Mouse (Mus musculus): ENCODE results near the gene Zfp618.

Gene Zfp618

GRCm38 (mm10) chr4:62965497-62966302 lies at the start of gene Zfp618:
Gene Zfp618 (plus strand): TSS chr4:62965573.
- DNase-seq (ENCODE audit: low spot score) = no peak

GRCm38 (mm10) chr4:62917056-62917455 lies 48.3 kb upstream of the Zfp618 start:
- DNase-seq (ENCODE audit: low spot score) = no peak

GRCm38 (mm10) chr4:62933798-62934197 lies 31.6 kb upstream of the Zfp618 start:
- DNase-seq (ENCODE audit: low spot score) = no peak

GRCm38 (mm10) chr4:62935589-62936218 lies 29.7 kb upstream of the Zfp618 start:
- no peak for DNase-seq (ENCODE audit: low spot score)

GRCm38 (mm10) chr4:62941961-62942892 lies 23.1 kb upstream of the Zfp618 start:
- no peak for DNase-seq (ENCODE audit: low spot score)

GRCm38 (mm10) chr4:62944326-62944879 lies 21.0 kb upstream of the Zfp618 start:
- no peak for DNase-seq (ENCODE audit: low spot score)

- DNase-seq (ENCODE audit: low spot score) = no peak
Measured at GRCm38 (mm10) chr4:62963806-62964205, 1.6 kb upstream of the Zfp618 start.

- no peak for DNase-seq (ENCODE audit: low spot score)
Measured at GRCm38 (mm10) chr4:62964844-62965496, 403 bp upstream of the Zfp618 start.

- no peak for DNase-seq (ENCODE audit: low spot score)
Measured at GRCm38 (mm10) chr4:62969526-62969925, 4.2 kb downstream of the Zfp618 start.

GRCm38 (mm10) chr4:62971991-62972390 lies 6.6 kb downstream of the Zfp618 start:
- DNase-seq (ENCODE audit: low spot score) = no peak

GRCm38 (mm10) chr4:62973086-62973485 lies 7.7 kb downstream of the Zfp618 start:
- DNase-seq (ENCODE audit: low spot score) = no peak

- DNase-seq (ENCODE audit: low spot score) = no peak
Measured at GRCm38 (mm10) chr4:62974901-62975300, 9.5 kb downstream of the Zfp618 start.

GRCm38 (mm10) chr4:62975541-62975940 lies 10.2 kb downstream of the Zfp618 start:
- DNase-seq (ENCODE audit: low spot score) = no peak

GRCm38 (mm10) chr4:62977454-62977853 lies 12.1 kb downstream of the Zfp618 start:
- no peak for DNase-seq (ENCODE audit: low spot score)

GRCm38 (mm10) chr4:62978501-62978911 lies 13.1 kb downstream of the Zfp618 start:
- no peak for DNase-seq (ENCODE audit: low spot score)

- no peak for DNase-seq (ENCODE audit: low spot score)
Measured at GRCm38 (mm10) chr4:62981572-62981971, 16.2 kb downstream of the Zfp618 start.

- no peak for DNase-seq (ENCODE audit: low spot score)
Measured at GRCm38 (mm10) chr4:62983556-62983955, 18.2 kb downstream of the Zfp618 start.

- no peak for DNase-seq (ENCODE audit: low spot score)
Measured at GRCm38 (mm10) chr4:62991336-62991735, 26.0 kb downstream of the Zfp618 start.

- no peak for DNase-seq (ENCODE audit: low spot score)
Measured at GRCm38 (mm10) chr4:62993190-62993589, 27.8 kb downstream of the Zfp618 start.

GRCm38 (mm10) chr4:62997606-62998005 lies 32.2 kb downstream of the Zfp618 start:
- DNase-seq (ENCODE audit: low spot score) = no peak

- DNase-seq (ENCODE audit: low spot score) = peak; percentile 33
Measured at GRCm38 (mm10) chr4:62998431-62998835, 33.1 kb downstream of the Zfp618 start.

- DNase-seq (ENCODE audit: low spot score) = peak; percentile 27
Measured at GRCm38 (mm10) chr4:62998908-62999307, 33.5 kb downstream of the Zfp618 start.

All from testis, postnatal 14 days (tissue).